Mouse (Mus musculus) embryo, embryonic 10 days (tissue): ENCODE measurements around the gene Ccdc62.

Experiments used
- DNase-seq: peaks from one replicate; pipeline ENCODE4 v3.0.0-alpha.2; 2015; ENCODE audit warnings: low spot score

Gene Ccdc62

GRCm38 (mm10) chr5:123938479-123938878, 8.0 kb downstream of the Ccdc62 start:
- DNase-seq = no peak

- no peak for DNase-seq
Measured at GRCm38 (mm10) chr5:123946546-123946945, 16.1 kb downstream of the Ccdc62 start.

GRCm38 (mm10) chr5:123947041-123947761, 16.7 kb downstream of the Ccdc62 start:
- DNase-seq = peak; percentile 78

GRCm38 (mm10) chr5:123952365-123953045, 22.0 kb downstream of the Ccdc62 start:
- no peak for DNase-seq

GRCm38 (mm10) chr5:123957213-123957612, 26.7 kb downstream of the Ccdc62 start:
- no peak for DNase-seq

GRCm38 (mm10) chr5:123959018-123959417, 28.5 kb downstream of the Ccdc62 start:
- DNase-seq = no peak

- DNase-seq = no peak
Measured at GRCm38 (mm10) chr5:123960129-123960528, 29.6 kb downstream of the Ccdc62 start.

GRCm38 (mm10) chr5:123961046-123961445, 30.6 kb downstream of the Ccdc62 start:
- DNase-seq = no peak

- no peak for DNase-seq
Measured at GRCm38 (mm10) chr5:123964208-123964607, 33.7 kb downstream of the Ccdc62 start.

- DNase-seq = no peak
Measured at GRCm38 (mm10) chr5:123966759-123967158, 36.3 kb downstream of the Ccdc62 start.

GRCm38 (mm10) chr5:123968468-123968867, 38.0 kb downstream of the Ccdc62 start:
- no peak for DNase-seq

- DNase-seq = no peak
Measured at GRCm38 (mm10) chr5:123969216-123969615, 38.7 kb downstream of the Ccdc62 start.

- no peak for DNase-seq
Measured at GRCm38 (mm10) chr5:123970576-123970975, 40.1 kb downstream of the Ccdc62 start.

GRCm38 (mm10) chr5:123972453-123972852, 42.0 kb downstream of the Ccdc62 start:
- no peak for DNase-seq

GRCm38 (mm10) chr5:123973299-123974178, 43.1 kb downstream of the Ccdc62 start, which contains the start of gene Hip1r:
Gene Hip1r (plus strand): TSS chr5:123973628.
- peak; percentile 72 for DNase-seq

GRCm38 (mm10) chr5:123974179-123974485, 43.7 kb downstream of the Ccdc62 start:
- DNase-seq = no peak

- no peak for DNase-seq
Measured at GRCm38 (mm10) chr5:123974616-123975111, 44.2 kb downstream of the Ccdc62 start.

- no peak for DNase-seq
Measured at GRCm38 (mm10) chr5:123975668-123976180, 45.2 kb downstream of the Ccdc62 start.

GRCm38 (mm10) chr5:123977231-123977630, 46.8 kb downstream of the Ccdc62 start:
- DNase-seq = no peak

GRCm38 (mm10) chr5:123978131-123978530, 47.7 kb downstream of the Ccdc62 start:
- DNase-seq = no peak

GRCm38 (mm10) chr5:123979221-123979979, 48.9 kb downstream of the Ccdc62 start:
- DNase-seq = no peak
